ENCODE assay signal across 22 mouse cellular contexts in genomic region chr13:110219195-110219594, GRCm38 (mm10).
A peak's percentile ranks its signal among the peaks of the same experiment; 100 is the strongest.
DNase-seq lines count a peak whose midpoint lies in the region; ATAC-seq and TF ChIP-seq lines count a peak whose summit lies in the region.
"Had no signal": no experiment of that assay in that cellular context is flagged by ENCODE, and none has a peak within 500 bp of the region (broad histone marks: within the 10 kb centered on the region; RNA-seq: fewer than 3 reads in every experiment).

No protein-coding gene starts in this region.

- H3K9me3 ChIP-seq in midbrain, embryonic 15.5 days: no peaks in the 10 kb centered on the region
- no peaks in the 10 kb centered on the region for H3K9me3 ChIP-seq in midbrain, postnatal 0 days (ENCODE audit: low read length)
- H3K9me3 ChIP-seq: heart, embryonic 10.5 days; megakaryocyte, embryonic 14.5 days had no signal

- no peaks in the 10 kb centered on the region for H3K36me3 ChIP-seq in midbrain, embryonic 15.5 days (replicated peaks)
- H3K36me3 ChIP-seq in midbrain, postnatal 0 days (ENCODE audit: insufficient read depth, low read length): no peaks in the 10 kb centered on the region
- H3K36me3 ChIP-seq: heart, embryonic 10.5 days had no signal

- no peak; the same call in 1 of the 2 replicates for ATAC-seq in midbrain, embryonic 15.5 days (replicated peaks)
- ATAC-seq in midbrain, postnatal 0 days (ENCODE audit: low FRiP score): no peak
- ATAC-seq in granulocyte monocyte progenitor cell, adult 5-6 weeks (replicated peaks; ENCODE audit: poor library complexity, severe bottlenecking): peak; percentile 53
- ATAC-seq in megakaryocyte, adult 5-6 weeks (ENCODE audit: poor library complexity, severe bottlenecking): peak; percentile 62
- ATAC-seq: lung, postnatal 0 days had no signal

- no peak overlapping the region for H3K4me2 ChIP-seq in midbrain, embryonic 15.5 days
- H3K4me2 ChIP-seq in midbrain, postnatal 0 days (ENCODE audit: low read depth, low read length, poor library complexity, severe bottlenecking): no peak overlapping the region

- no peak overlapping the region for H3K9ac ChIP-seq in midbrain, embryonic 15.5 days
- H3K9ac ChIP-seq in midbrain, postnatal 0 days (replicated peaks; ENCODE audit: low read length, poor library complexity, severe bottlenecking): no peak overlapping the region

- H3K27me3 ChIP-seq in midbrain, embryonic 15.5 days (replicated peaks): no peaks in the 10 kb centered on the region
- no peaks in the 10 kb centered on the region for H3K27me3 ChIP-seq in midbrain, postnatal 0 days (ENCODE audit: insufficient read depth, low read length)
- H3K27me3 ChIP-seq: megakaryocyte, embryonic 14.5 days had no signal

- peaks cover 6% of the 10 kb centered on the region; the same call in 1 of the 2 replicates for H3K4me1 ChIP-seq in midbrain, embryonic 15.5 days
- H3K4me1 ChIP-seq in midbrain, postnatal 0 days (ENCODE audit: insufficient read depth, low read length): no peaks in the 10 kb centered on the region
- H3K4me1 ChIP-seq: heart, embryonic 10.5 days; megakaryocyte, embryonic 14.5 days had no signal

- H3K4me3 ChIP-seq in midbrain, embryonic 15.5 days: no peak overlapping the region
- no peak overlapping the region for H3K4me3 ChIP-seq in midbrain, postnatal 0 days (ENCODE audit: low read depth, low read length)
- no peak overlapping the region for H3K4me3 ChIP-seq in layer of hippocampus, adult 2 months
- H3K4me3 ChIP-seq: heart, embryonic 10.5 days; left cerebral cortex, adult 2 months; megakaryocyte, embryonic 14.5 days had no signal

- 31% methylated on average over 7 of the region's 7 CpGs for WGBS in midbrain, embryonic 15.5 days
- WGBS in midbrain, postnatal 0 days: 29% methylated on average over 7 of the region's 7 CpGs

- peak overlapping the region; percentile 16 for H3K27ac ChIP-seq in midbrain, embryonic 15.5 days
- no peak overlapping the region for H3K27ac ChIP-seq in midbrain, postnatal 0 days (ENCODE audit: low read depth, low read length)
- no peak overlapping the region for H3K27ac ChIP-seq in layer of hippocampus, adult 2 months
- H3K27ac ChIP-seq: heart, embryonic 10.5 days; left cerebral cortex, adult 2 months had no signal

- no peak for TF ChIP-seq CTCF in midbrain, postnatal 0 days (IDR thresholded peaks at IDR 0.05)
- TF ChIP-seq CTCF in layer of hippocampus, adult 2 months (conservative IDR thresholded peaks at IDR 0.05): no peak

- no peak for DNase-seq in midbrain, postnatal 0 days (ENCODE audit: low spot score)
- no peak for DNase-seq in adrenal gland, adult 8-10 months
- DNase-seq in heart, adult 11 months: no peak
- no peak for DNase-seq in layer of hippocampus, adult 2 months (ENCODE audit: low spot score in 2 of 2)
- DNase-seq: adrenal gland, postnatal 14 days; cerebellum, adult 11 months; cerebellum, postnatal 14 days; embryo, embryonic 11 days; gastrocnemius, postnatal 14 days; kidney, adult 8-10 months; kidney, postnatal 25 days; layer of hippocampus, adult 9-11 months; left cerebral cortex, postnatal 4 days; liver; thymus, adult 2 months had no signal

Comparison
In these comparisons a context has a peak if more than half of its experiments do, and no peak if none do; other contexts are left out.
1. ATAC-seq: peak in granulocyte monocyte progenitor cell, adult 5-6 weeks (single experiment) and megakaryocyte, adult 5-6 weeks (single experiment); none in midbrain, embryonic 15.5 days (single experiment) and midbrain, postnatal 0 days (single experiment).